In the genomic region with DNA sequence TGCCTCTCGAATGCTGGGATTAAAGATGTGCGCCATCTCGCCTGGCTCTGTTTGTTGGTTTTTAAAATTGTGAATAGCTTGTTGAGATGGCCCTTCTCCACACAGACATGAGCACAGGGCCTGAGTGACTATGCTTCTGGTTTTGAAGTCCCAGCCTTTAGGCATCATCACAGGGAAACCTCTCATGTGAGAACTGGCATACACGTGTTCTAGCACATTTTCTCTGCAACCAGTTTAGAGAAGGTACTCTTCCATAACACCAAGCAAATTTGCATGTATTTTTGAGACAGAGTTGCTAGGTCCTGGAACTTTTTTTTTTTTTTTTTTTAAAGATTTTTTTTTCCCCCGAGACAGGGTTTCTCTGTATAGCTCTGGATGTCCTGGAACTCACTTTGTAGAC, we compare ENCODE assay signal across 14 mouse cellular contexts. TPM values are rescaled to one million over a fixed set of nuclear protein-coding genes. Genes with fewer than 3 reads are reported as not detected.
DNase-seq lines count a peak whose midpoint lies in the region; ATAC-seq and TF ChIP-seq lines count a peak whose summit lies in the region.
"Had no signal": no experiment of that assay in that cellular context is flagged by ENCODE, and none has a peak within 500 bp of the region (broad histone marks: within the 10 kb centered on the region; RNA-seq: fewer than 3 reads in every experiment).

No protein-coding gene starts in this region.

- TF ChIP-seq CTCF in hindbrain, postnatal 0 days (IDR thresholded peaks at IDR 0.05; ENCODE audit: low read depth) = no peak
- no peak for TF ChIP-seq CTCF in E14TG2a.4 (conservative IDR thresholded peaks at IDR 0.05; ENCODE audit: low read length)
- no peak for TF ChIP-seq CTCF in liver, embryonic 14.5 days (IDR thresholded peaks at IDR 0.05; ENCODE audit: low read depth)

- no peaks in the 10 kb centered on the region for H3K27me3 ChIP-seq in hindbrain, embryonic 14.5 days (ENCODE audit: control insufficient read depth, insufficient read depth, low read length)
- H3K27me3 ChIP-seq in hindbrain, postnatal 0 days (ENCODE audit: insufficient read depth, low read length) = no peaks in the 10 kb centered on the region
- no peaks in the 10 kb centered on the region for H3K27me3 ChIP-seq in E14TG2a.4 (ENCODE audit: insufficient read depth, low read length)
- H3K27me3 ChIP-seq in embryonic facial prominence, embryonic 10.5 days (replicated peaks; ENCODE audit: low read depth, poor library complexity, severe bottlenecking) = no peaks in the 10 kb centered on the region
- no peaks in the 10 kb centered on the region for H3K27me3 ChIP-seq in liver, embryonic 14.5 days (ENCODE audit: control insufficient read depth, insufficient read depth, low read length)

- no peak overlapping the region for H3K9ac ChIP-seq in hindbrain, embryonic 14.5 days
- no peak overlapping the region for H3K9ac ChIP-seq in hindbrain, postnatal 0 days (replicated peaks; ENCODE audit: low read length)
- H3K9ac ChIP-seq in liver, embryonic 14.5 days (replicated peaks) = no peak overlapping the region

- peaks cover 44% of the 10 kb centered on the region for H3K36me3 ChIP-seq in hindbrain, embryonic 14.5 days (replicated peaks; ENCODE audit: control insufficient read depth, insufficient read depth)
- peaks cover 38% of the 10 kb centered on the region for H3K36me3 ChIP-seq in hindbrain, postnatal 0 days (ENCODE audit: insufficient read depth, low read length)
- peaks cover 61% of the 10 kb centered on the region for H3K36me3 ChIP-seq in E14TG2a.4 (ENCODE audit: insufficient read depth, low read length)
- H3K36me3 ChIP-seq in embryonic facial prominence, embryonic 10.5 days (replicated peaks) = peaks cover 58% of the 10 kb centered on the region
- H3K36me3 ChIP-seq in liver, embryonic 14.5 days (replicated peaks; ENCODE audit: control insufficient read depth, insufficient read depth, low read depth) = peaks cover 47% of the 10 kb centered on the region

- no peak overlapping the region for H3K27ac ChIP-seq in hindbrain, embryonic 14.5 days
- no peak overlapping the region for H3K27ac ChIP-seq in hindbrain, postnatal 0 days
- no peak overlapping the region for H3K27ac ChIP-seq in embryonic facial prominence, embryonic 10.5 days (replicated peaks)
- H3K27ac ChIP-seq in liver, embryonic 14.5 days = no peak overlapping the region
- H3K27ac ChIP-seq: left cerebral cortex, adult 2 months had no signal

- WGBS in hindbrain, embryonic 14.5 days = 92% methylated on average over 5 of the region's 5 CpGs
- WGBS in hindbrain, postnatal 0 days = 81% methylated on average over 5 of the region's 5 CpGs
- WGBS in embryonic facial prominence, embryonic 10.5 days = 89% methylated on average over 5 of the region's 5 CpGs
- WGBS in liver, embryonic 14.5 days (ENCODE audit: insufficient replicate concordance) = 79% methylated on average over 5 of the region's 5 CpGs

- ATAC-seq in hindbrain, embryonic 14.5 days (ENCODE audit: low FRiP score) = no peak
- ATAC-seq in hindbrain, postnatal 0 days = no peak
- no peak for ATAC-seq in liver, embryonic 14.5 days (ENCODE audit: insufficient read depth)
- ATAC-seq in erythroid progenitor cell, adult 5-6 weeks (replicated peaks; ENCODE audit: low FRiP score, poor library complexity, severe bottlenecking) = no peak

- no peak for DNase-seq in hindbrain, embryonic 14.5 days (ENCODE audit: low spot score)
- DNase-seq in hindbrain, postnatal 0 days (ENCODE audit: low spot score) = no peak
- no peak for DNase-seq in embryonic facial prominence, embryonic 10.5 days (ENCODE audit: low spot score)
- no peak for DNase-seq in liver, embryonic 14.5 days (ENCODE audit: low read depth in 3 of 3, low spot score in 3 of 3)
- no peak for DNase-seq in embryo, embryonic 11 days
- DNase-seq: lung, postnatal 4 days; right cerebral cortex, postnatal 14 days had no signal

- H3K4me3 ChIP-seq in hindbrain, embryonic 14.5 days (replicated peaks; ENCODE audit: low read length) = no peak overlapping the region
- no peak overlapping the region for H3K4me3 ChIP-seq in hindbrain, postnatal 0 days (ENCODE audit: low read length)
- peak overlapping the region; percentile 98 for H3K4me3 ChIP-seq in E14TG2a.4 (replicated peaks; ENCODE audit: low read length)
- H3K4me3 ChIP-seq in embryonic facial prominence, embryonic 10.5 days = peak overlapping the region; percentile 93
- no peak overlapping the region; a peak in 1 of 4 replicates for H3K4me3 ChIP-seq in liver, embryonic 14.5 days (ENCODE audit: insufficient read depth in 1 of 2, low read depth in 2 of 2, low read length in 2 of 2)

- H3K4me1 ChIP-seq in hindbrain, embryonic 14.5 days (replicated peaks; ENCODE audit: control insufficient read depth, insufficient read depth, low read length) = peaks cover 15% of the 10 kb centered on the region
- H3K4me1 ChIP-seq in hindbrain, postnatal 0 days (ENCODE audit: insufficient read depth, low read length) = peaks cover 12% of the 10 kb centered on the region; the same call in 1 of the 2 replicates
- peaks cover 70% of the 10 kb centered on the region for H3K4me1 ChIP-seq in E14TG2a.4 (replicated peaks; ENCODE audit: low read depth, low read length)
- H3K4me1 ChIP-seq in embryonic facial prominence, embryonic 10.5 days = peaks cover 21% of the 10 kb centered on the region
- H3K4me1 ChIP-seq in liver, embryonic 14.5 days (replicated peaks; ENCODE audit: control insufficient read depth in 2 of 2, insufficient read depth in 2 of 2, low read length in 1 of 2) = peaks cover 12 to 17% of the 10 kb centered on the region in 2 experiments

- H3K9me3 ChIP-seq in hindbrain, embryonic 14.5 days (ENCODE audit: control insufficient read depth, low read length) = no peaks in the 10 kb centered on the region
- no peaks in the 10 kb centered on the region for H3K9me3 ChIP-seq in hindbrain, postnatal 0 days (ENCODE audit: low read length)
- H3K9me3 ChIP-seq in E14TG2a.4 (ENCODE audit: low read length) = no peaks in the 10 kb centered on the region
- no peaks in the 10 kb centered on the region for H3K9me3 ChIP-seq in embryonic facial prominence, embryonic 10.5 days
- H3K9me3 ChIP-seq in liver, embryonic 14.5 days (ENCODE audit: control insufficient read depth, low read length) = no peaks in the 10 kb centered on the region
- H3K9me3 ChIP-seq: heart, embryonic 10.5 days had no signal

- no peak for TF ChIP-seq EP300 in liver, embryonic 14.5 days (IDR thresholded peaks at IDR 0.05; ENCODE audit: low read depth)

- H3K4me2 ChIP-seq in hindbrain, embryonic 14.5 days (replicated peaks) = 0 out of 2 replicates have a peak overlapping the region, but pooled peaks have one; percentile 93
- no peak overlapping the region for H3K4me2 ChIP-seq in hindbrain, postnatal 0 days (ENCODE audit: low read depth, low read length)
- H3K4me2 ChIP-seq in liver, embryonic 14.5 days (ENCODE audit: low read depth) = peak overlapping the region; percentile 96

RNA-seq across cellular contexts. Expression of a gene that starts 2.0 kb away (rescaled TPM):
- 92.9 and 105 TPM in 2 replicates for polyA plus RNA-seq in hindbrain, embryonic 14.5 days (2014; fragmentation: Nextera tagmentation; extraction: Ambion mirVana)
- 46.2 and 54.6 TPM in 2 replicates for total RNA-seq in hindbrain, postnatal 0 days (2014; rRNA removed)
- 224 and 242 TPM in 2 replicates for polyA plus RNA-seq in hindbrain, postnatal 0 days (2015; fragmentation: Nextera tagmentation; extraction: Ambion mirVana)
- polyA plus RNA-seq in embryonic facial prominence, embryonic 10.5 days (2016; fragmentation: Nextera tagmentation; extraction: Ambion mirVana) = 464 and 498 TPM in 2 replicates
- polyA plus RNA-seq in liver, embryonic 14.5 days (2012; rRNA removed) = 90.4 and 145 TPM in 2 replicates
- 83.3 and 83.8 TPM in 2 replicates for polyA plus RNA-seq in liver, embryonic 14.5 days (2014; fragmentation: Nextera tagmentation; extraction: Ambion mirVana)
- 42.5 and 54.9 TPM in 2 replicates for total RNA-seq in erythroid progenitor cell, adult 5-6 weeks (2015; ENCODE audit: low replicate concordance)
- 122 and 151 TPM in 2 replicates for total RNA-seq in erythroid progenitor cell, adult 5-6 weeks (2017; ENCODE audit: low replicate concordance)

RNA-seq across cellular contexts. Expression of a gene that starts 19.6 kb away (rescaled TPM):
- 6.7 and 10.0 TPM in 2 replicates for polyA plus RNA-seq in hindbrain, embryonic 14.5 days (2014; fragmentation: Nextera tagmentation; extraction: Ambion mirVana)
- 31.4 and 38.8 TPM in 2 replicates for total RNA-seq in hindbrain, postnatal 0 days (2014; rRNA removed)
- 25.8 and 30.7 TPM in 2 replicates for polyA plus RNA-seq in hindbrain, postnatal 0 days (2015; fragmentation: Nextera tagmentation; extraction: Ambion mirVana)
- polyA plus RNA-seq in embryonic facial prominence, embryonic 10.5 days (2016; fragmentation: Nextera tagmentation; extraction: Ambion mirVana) = 2.5 and 2.8 TPM in 2 replicates
- 14.6 and 15.7 TPM in 2 replicates for polyA plus RNA-seq in liver, embryonic 14.5 days (2012; rRNA removed)
- polyA plus RNA-seq in liver, embryonic 14.5 days (2014; fragmentation: Nextera tagmentation; extraction: Ambion mirVana) = 13.1 and 14.9 TPM in 2 replicates
- not detected in 2 replicates for total RNA-seq in erythroid progenitor cell, adult 5-6 weeks (2015; ENCODE audit: low replicate concordance)
- not detected in 2 replicates for total RNA-seq in erythroid progenitor cell, adult 5-6 weeks (2017; ENCODE audit: low replicate concordance)

RNA-seq across cellular contexts. Expression of a gene that starts 20.9 kb away (rescaled TPM):
- polyA plus RNA-seq in hindbrain, embryonic 14.5 days (2014; fragmentation: Nextera tagmentation; extraction: Ambion mirVana) = 0.20 and 0.30 TPM in 2 replicates
- total RNA-seq in hindbrain, postnatal 0 days (2014; rRNA removed) = 0.52 and 0.90 TPM in 2 replicates
- polyA plus RNA-seq in hindbrain, postnatal 0 days (2015; fragmentation: Nextera tagmentation; extraction: Ambion mirVana) = 1.2 TPM in 2 replicates
- polyA plus RNA-seq in embryonic facial prominence, embryonic 10.5 days (2016; fragmentation: Nextera tagmentation; extraction: Ambion mirVana) = 0.77 TPM in 1 of 2 replicates, not detected in the other
- not detected in 2 replicates for polyA plus RNA-seq in liver, embryonic 14.5 days (2012; rRNA removed)
- not detected in 2 replicates for polyA plus RNA-seq in liver, embryonic 14.5 days (2014; fragmentation: Nextera tagmentation; extraction: Ambion mirVana)
- not detected in 2 replicates for total RNA-seq in erythroid progenitor cell, adult 5-6 weeks (2015; ENCODE audit: low replicate concordance)
- not detected in 2 replicates for total RNA-seq in erythroid progenitor cell, adult 5-6 weeks (2017; ENCODE audit: low replicate concordance)
- total RNA-seq: left cerebral cortex, adult 2 months had no signal
- polyA plus RNA-seq: heart, embryonic 10.5 days; kidney, embryonic 14.5 days; neural tube, embryonic 11.5 days; testis, adult 2 months had no signal

Comparison
In these comparisons a context has a peak if more than half of its experiments do, and no peak if none do; other contexts are left out.
1. H3K4me3 ChIP-seq: peak in E14TG2a.4 (single experiment) and embryonic facial prominence, embryonic 10.5 days (single experiment); none in hindbrain, embryonic 14.5 days (single experiment), hindbrain, postnatal 0 days (single experiment) and liver, embryonic 14.5 days (0 of 2).